Mouse (Mus musculus) bone marrow, adult 2 months (tissue): Measurements from ENCODE around the gene Flcn. TPM values are rescaled to one million over a fixed set of nuclear protein-coding genes. Genes with fewer than 3 reads are reported as not detected.
"Not testable (repeated sequence)": the region's sequence is repeated elsewhere in the genome, so short reads cannot be mapped to it uniquely, and the experiment has no call there.

Experiments used
- H3K27ac ChIP-seq: fragments of 200-500 bp; 2 replicates; pipeline ENCODE4 v1.5.1; 2012; ENCODE audit warnings: low read depth, mild to moderate bottlenecking, control low read depth, inconsistent platforms, low read length; ENCODE audit not compliant: control insufficient read depth, poor library complexity, insufficient read depth
- H3K4me1 ChIP-seq: fragments of 200-500 bp; 2 replicates; pipeline ENCODE4 v1.6.1; 2011; ENCODE audit warnings: low read length; ENCODE audit not compliant: control insufficient read depth, insufficient read depth
- H3K4me3 ChIP-seq: fragments of 200-500 bp; replicated peaks from 2 replicates; pipeline ENCODE3; 2011; ENCODE audit warnings: mild to moderate bottlenecking, low read depth, low read length, control low read depth; ENCODE audit not compliant: control insufficient read depth
- CTCF ChIP-seq: fragments of 200-500 bp; IDR thresholded peaks from 2 replicates; pipeline ENCODE4 v1.5.1; 2011; ENCODE audit warnings: low read length, control low read depth; ENCODE audit not compliant: control insufficient read depth, insufficient read depth
- POLR2A ChIP-seq: fragments of 200-500 bp; IDR thresholded peaks from 2 replicates; pipeline ENCODE4 v1.6.1; 2011; ENCODE audit warnings: low read depth, mild to moderate bottlenecking, control low read depth, low read length, borderline replicate concordance; ENCODE audit not compliant: control insufficient read depth
- WGBS: fragments of 180-500 bp; shearing (Covaris S2); methylation state at CpG from one replicate; pipeline ENCODE4 v1.1.7; 2018; 5-methylcytosine and 5-hydroxymethylcytosine counted together
- polyA plus RNA-seq: library from polyadenylated mRNA; stranded (reverse); fragments of >200 nt; gene quantifications from 2 replicates; pipeline ENCODE4 v1.2.4, GENCODE M21; 2011; ENCODE audit warnings: low replicate concordance; ENCODE audit not compliant: missing spikeins, insufficient read depth, insufficient read length

Flcn gene
- polyA plus RNA-seq, 1 experiment, result 20.5 TPM

DNA sequence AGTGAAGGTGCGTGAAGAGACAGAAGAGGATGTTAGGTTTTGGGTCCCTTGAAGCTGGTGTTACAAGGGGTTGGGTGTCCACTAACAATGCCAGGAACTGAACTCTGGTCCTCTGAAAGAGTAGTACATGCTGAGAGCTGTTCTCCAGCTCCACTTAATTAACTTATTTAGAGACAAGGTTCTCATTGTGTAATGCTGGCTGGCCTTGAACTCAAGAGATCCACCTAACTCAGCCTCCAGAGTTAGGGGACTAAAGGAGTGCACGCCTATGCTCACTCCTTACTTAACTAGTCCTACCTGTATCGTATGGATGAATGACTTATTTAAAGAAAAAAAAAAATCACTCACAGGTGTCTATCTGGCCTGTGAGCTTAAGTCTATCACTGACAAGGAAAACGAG, 28.6 kb upstream of the Flcn start:
- Histone ChIP-seq H3K27ac (no peak overlapping the region), H3K4me3 (no peak overlapping the region), H3K4me1 (no peaks in the 10 kb centered on the region; the same call in 1 of the 2 replicates)
- 54% methylated on average over 4 of the region's 4 CpGs for WGBS
- TF ChIP-seq POLR2A (no peak), CTCF (no peak)

DNA sequence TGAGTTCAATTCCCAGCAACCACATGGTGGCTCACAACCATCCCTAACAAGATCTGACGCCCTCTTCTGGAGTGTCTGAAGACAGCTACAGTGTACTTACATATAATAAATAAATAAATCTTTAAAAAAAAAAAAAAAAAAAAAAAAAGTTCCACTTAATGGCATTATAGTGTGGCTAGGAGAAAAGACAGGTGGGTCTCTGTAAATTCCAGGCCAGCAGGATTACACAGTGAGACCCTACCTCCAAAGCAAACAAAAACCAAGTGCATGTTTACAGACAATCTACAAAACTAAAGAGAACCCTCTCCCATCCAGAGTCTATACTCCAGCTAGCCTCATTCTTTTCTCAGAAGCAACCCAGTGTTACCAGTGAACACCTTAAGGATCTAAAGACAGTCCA, 28.0 kb upstream of the Flcn start:
- H3K4me1 ChIP-seq, H3K4me3 ChIP-seq, H3K27ac ChIP-seq: not testable (repeated sequence)
- WGBS, result no CpG with 5 or more reads among the region's 1 CpGs

- TF ChIP-seq CTCF, result no peak
- TF ChIP-seq POLR2A, result no peak
- 85% methylated on average over 3 of the region's 3 CpGs for WGBS
- Histone ChIP-seq H3K4me3 (no peak overlapping the region), H3K27ac (no peak overlapping the region), H3K4me1 (no peaks in the 10 kb centered on the region)
Observed at GRCm38 (mm10) chr11:59821625-59822024, 11.8 kb upstream of the Flcn start.

GRCm38 (mm10) chr11:59817916-59818315, 8.1 kb upstream of the Flcn start:
- Histone ChIP-seq H3K4me1 (no peaks in the 10 kb centered on the region), H3K4me3 (no peak overlapping the region), H3K27ac (no peak overlapping the region)
- WGBS, result 95% methylated on average over 3 of the region's 3 CpGs
- no peak for TF ChIP-seq POLR2A
- no peak for TF ChIP-seq CTCF

DNA sequence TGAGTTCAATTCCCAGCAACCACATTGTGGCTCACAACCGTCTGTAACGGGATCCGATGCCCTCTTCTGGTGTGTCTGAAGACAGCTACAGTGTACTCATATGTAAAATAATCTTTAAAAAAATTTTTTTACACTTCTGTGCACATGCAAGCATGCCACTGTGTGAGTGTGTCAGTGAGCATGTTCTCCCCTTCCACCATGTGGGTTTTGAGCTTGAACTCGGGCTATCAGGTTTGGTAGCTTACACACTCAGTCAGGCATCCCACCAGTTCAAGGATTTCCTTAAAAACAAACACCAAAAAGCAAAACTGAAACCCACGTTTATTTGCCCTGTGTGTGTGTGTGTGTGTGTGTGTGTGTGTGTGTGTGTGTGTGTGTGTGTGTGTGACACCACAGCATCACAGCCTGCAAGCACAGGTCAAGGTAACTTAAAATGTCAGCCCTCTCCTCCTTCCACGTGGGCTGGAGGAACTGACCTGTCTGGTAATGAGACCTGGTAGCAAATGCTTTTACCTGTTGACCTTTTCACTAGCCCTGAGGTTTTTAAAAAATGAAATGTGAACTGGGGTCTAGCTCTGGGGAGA, 5.8 kb upstream of the Flcn start:
- WGBS, result 78% methylated on average over 6 of the region's 6 CpGs
- Histone ChIP-seq H3K4me1 (no peaks in the 10 kb centered on the region), H3K27ac (no peak overlapping the region), H3K4me3 (no peak overlapping the region)
- no peak for TF ChIP-seq CTCF
- TF ChIP-seq POLR2A, result no peak

GRCm38 (mm10) chr11:59814936-59815335, 5.1 kb upstream of the Flcn start:
- no peak overlapping the region for H3K27ac ChIP-seq
- H3K4me1 ChIP-seq, result no peaks in the 10 kb centered on the region
- H3K4me3 ChIP-seq, result no peak overlapping the region
- TF ChIP-seq POLR2A, result no peak
- no peak for TF ChIP-seq CTCF
- 78% methylated on average over 6 of the region's 6 CpGs for WGBS

GRCm38 (mm10) chr11:59814311-59814710, 4.5 kb upstream of the Flcn start:
- TF ChIP-seq CTCF (no peak), POLR2A (no peak)
- no peak overlapping the region for H3K27ac ChIP-seq

DNA sequence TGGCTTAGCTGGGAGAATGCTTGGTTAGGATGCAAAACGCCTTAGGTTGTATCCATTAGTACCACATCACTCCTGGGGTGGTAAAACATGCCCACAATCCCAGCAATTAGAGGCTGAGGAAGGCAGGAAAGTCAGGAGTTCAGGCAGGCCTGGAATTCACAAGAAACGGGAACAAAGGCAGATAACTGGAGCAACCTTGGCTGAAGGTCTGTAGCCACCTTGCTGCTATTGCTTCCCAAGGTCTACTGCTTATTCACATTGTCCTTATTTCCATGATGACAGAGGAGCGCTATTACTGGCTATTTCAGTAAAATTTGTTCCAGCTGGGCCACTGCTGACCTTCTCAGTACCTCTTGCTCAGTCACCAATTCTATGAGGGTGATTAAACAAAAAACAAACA, 3.5 kb upstream of the Flcn start:
- TF ChIP-seq POLR2A (no peak), CTCF (no peak)
- peaks cover 3% of the 10 kb centered on the region; the same call in 1 of the 2 replicates for H3K4me1 ChIP-seq
- no peak overlapping the region for H3K4me3 ChIP-seq
- 87% methylated on average over 3 of the region's 3 CpGs for WGBS
- no peak overlapping the region for H3K27ac ChIP-seq

More at GRCm38 (mm10) chr11:59814311-59814710, 4.5 kb upstream of the Flcn start:
- Histone ChIP-seq H3K4me1 (no peaks in the 10 kb centered on the region), H3K4me3 (no peak overlapping the region)
- WGBS, result 88% methylated on average over 1 of the region's 1 CpGs

GRCm38 (mm10) chr11:59811211-59811610, 1.4 kb upstream of the Flcn start:
- Histone ChIP-seq H3K27ac (no peak overlapping the region), H3K4me1 (peaks cover 4% of the 10 kb centered on the region; the same call in 1 of the 2 replicates), H3K4me3 (no peak overlapping the region)
- 79% methylated on average over 4 of the region's 4 CpGs for WGBS
- TF ChIP-seq CTCF, result no peak
